Mouse (Mus musculus) left cerebral cortex, postnatal 25 days (tissue): Measurements from ENCODE around the gene Manba. TPM values are rescaled to one million over a fixed set of nuclear protein-coding genes. Genes with fewer than 3 reads are reported as not detected.
A peak's percentile ranks its signal among the peaks of the same experiment; 100 is the strongest.
"Not testable (repeated sequence)": the region's sequence is repeated elsewhere in the genome, so short reads cannot be mapped to it uniquely, and the experiment has no call there.

ENCODE experiments used
- DNase-seq, 2 experiments: peaks; one replicate each; pipeline ENCODE4 v3.0.0; 2022; ENCODE audit warnings: low spot score in 2 of 2, mixed read lengths in 1 of 2
- intact Hi-C: fragments of 180-260 bp; cut with DNase I; formaldehyde crosslinking; loops from one replicate; pipeline ENCODE4 v1.15.1; 2025
- total RNA-seq, 2 experiments: library from RNA; stranded (reverse); gene quantifications; 2 replicates each; pipeline ENCODE4 v1.2.3; 2021

The Manba gene
- total RNA-seq, 2 experiments from 2014 or later: 7.2 to 7.9 TPM

DNA sequence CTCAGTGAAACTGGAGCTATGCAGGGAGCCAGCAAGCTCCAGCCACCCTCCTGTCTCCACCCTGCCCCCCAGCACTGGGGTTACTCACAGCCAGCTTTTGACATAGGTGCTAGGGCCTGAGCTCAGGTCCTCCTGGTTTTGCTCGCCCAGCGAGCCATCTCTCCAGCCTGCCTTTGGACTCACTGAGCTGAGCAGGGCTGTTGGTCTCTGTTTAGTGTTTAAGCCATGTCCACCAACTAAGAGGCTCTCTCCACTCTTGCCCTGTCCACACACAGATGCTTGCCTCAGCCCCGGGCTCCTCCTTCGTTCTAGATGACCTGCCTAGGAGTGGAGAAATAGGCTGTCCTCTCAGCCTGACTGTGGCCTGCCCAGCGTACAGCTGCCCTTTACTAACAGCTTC lies 33.5 kb downstream of the Manba start:
- no peak for DNase-seq
- intact Hi-C loops: no loop called here

DNA sequence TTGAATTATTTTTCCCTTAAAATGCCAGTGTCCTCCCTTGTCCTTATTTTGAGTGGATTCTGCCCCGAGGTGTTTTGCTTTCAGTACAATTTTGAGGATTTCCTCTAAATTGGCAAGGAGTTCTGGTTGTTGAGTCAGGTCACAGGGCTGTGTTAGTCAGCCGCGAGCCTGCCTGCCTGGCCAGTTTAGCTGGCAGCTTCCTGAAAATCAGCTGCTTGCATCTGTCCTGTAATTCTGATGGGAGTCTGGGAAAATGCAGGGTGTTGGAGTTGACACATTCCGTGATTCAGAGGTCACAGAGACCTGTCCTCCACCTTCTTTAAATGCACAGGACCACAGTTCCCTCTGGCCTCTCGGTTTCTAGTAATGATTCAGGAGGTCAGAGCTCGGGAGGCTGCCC lies 34.2 kb downstream of the Manba start:
- intact Hi-C loops: no loop called here
- DNase-seq: no peak

DNA sequence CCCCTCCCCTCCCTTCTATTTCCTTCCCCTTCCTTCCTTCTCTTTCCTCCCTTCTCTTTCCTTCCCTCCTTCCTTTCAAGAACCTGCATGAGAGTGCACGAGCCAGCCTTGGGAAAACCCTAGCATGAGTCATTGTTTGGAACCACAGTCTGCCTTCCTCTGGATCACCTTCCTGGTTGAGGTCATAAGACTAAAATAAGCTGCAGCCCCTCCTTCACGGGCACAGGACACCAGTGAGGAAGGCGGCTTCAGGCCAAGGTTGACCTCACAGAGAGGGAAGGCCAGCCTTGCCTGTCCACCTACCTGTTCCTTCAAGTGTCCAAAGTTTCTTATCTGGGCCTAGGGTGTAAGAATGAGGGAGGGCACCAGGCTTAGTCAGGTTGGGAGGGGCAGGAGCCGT lies 36.6 kb downstream of the Manba start:
- no peak for DNase-seq
- intact Hi-C loops: loop anchor here (5.0 kb wide), 1 partner anchor 35 kb away; the partner anchor contains the start of gene Manba

DNA sequence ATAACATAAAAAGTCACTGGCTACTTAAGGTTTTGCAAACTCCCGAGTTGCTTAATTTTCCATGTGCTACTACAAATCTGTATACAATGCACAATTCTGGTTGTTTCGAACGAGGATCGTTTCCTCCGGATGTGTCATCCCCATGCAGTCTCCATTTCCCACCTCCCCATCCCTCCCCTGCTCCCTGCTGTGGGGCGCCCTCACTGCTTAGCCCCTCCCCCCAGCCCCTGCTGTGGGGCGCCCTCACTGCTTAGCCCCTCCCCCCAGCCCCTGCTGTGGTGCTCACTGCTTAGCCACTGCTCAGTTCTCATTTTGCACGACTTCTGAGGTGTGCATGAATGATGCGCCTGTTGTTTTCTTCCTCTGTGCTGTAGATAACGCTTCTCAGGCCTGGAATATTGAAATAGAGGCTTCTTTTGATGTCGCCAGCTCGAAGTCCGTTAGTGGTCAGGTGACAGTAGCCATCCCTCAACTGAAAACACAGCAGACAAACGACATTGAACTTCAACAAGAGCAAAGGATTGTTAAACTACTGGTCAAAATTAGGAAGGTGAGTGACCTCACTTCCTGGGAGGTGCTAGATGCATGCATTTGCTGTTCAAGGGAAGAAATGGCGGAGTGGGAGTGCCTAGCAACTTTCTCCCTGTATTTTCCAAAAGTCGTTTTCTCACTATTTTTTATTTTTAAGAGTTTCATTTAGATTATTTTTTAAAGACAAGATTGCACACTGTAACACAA lies 37.4 kb downstream of the Manba start:
- intact Hi-C loops: loop anchor here (5.0 kb wide), 1 partner anchor 35 kb away; the partner anchor contains the start of gene Manba
- no peak for DNase-seq

DNA sequence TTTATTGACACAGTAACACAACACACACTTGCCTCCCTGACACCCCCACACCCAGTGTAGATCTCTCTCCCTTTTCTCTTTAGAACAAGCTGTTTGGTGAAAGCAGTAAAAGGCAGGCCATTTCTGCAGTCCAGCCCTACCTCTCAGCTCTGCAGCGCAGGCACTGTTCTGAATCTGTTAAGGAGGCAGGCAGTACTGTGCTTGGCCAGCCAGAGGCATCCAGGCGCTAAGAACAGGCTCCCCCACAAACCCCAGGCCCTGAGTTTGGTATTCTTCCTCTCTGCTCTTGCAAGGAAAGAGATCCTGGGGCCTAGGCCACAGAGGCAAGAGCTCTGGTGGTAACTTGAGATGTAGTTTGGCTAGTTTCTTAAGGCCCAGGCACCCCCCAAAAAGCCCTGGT lies 39.5 kb downstream of the Manba start:
- intact Hi-C loops: loop anchor here (5.0 kb wide), 1 partner anchor 38 kb away; the partner anchor contains the start of gene Manba
- DNase-seq: not testable (repeated sequence)

DNA sequence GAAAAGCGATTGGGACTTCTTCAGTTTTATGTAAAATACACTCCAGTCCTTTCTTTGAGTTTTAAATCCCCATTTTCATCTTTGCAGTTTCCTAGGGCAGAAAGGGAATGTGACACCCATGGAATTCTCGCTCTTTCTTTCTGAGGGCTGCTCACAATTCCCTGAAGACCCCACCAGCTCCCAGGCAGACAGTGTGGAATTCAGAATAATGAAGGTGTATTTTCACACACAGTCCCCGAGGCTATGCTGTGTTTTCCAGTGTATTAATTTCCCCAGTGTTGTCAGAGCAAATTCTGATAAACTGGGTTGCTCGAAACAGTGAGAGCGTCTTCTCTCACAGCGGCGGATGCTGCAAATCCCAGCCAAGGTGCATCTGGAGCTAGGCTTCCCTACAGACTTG lies 44.3 kb downstream of the Manba start:
- DNase-seq: no peak
- intact Hi-C loops: loop anchor here (10.0 kb wide), 1 partner anchor 245 kb away; the partner anchor contains the start of gene Bdh2

DNA sequence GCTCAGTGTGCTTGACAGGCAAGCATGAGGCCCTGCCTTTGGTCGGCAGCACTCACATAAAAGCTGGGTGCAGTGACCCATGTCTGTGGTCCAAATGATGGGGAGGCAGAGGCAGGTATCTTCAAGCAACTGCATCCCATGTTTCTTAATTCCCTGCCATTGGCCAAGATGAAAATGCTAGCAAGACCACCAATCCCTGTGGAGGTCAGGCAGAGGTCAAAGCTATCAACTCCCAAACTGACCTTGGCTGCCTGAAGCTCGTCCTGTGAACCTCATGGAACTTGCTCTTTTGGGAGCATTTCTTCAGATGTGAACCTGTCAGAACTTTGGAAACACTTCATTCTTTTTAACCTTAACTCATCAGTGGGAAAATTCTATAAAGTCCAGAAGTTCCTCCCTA lies 46.4 kb downstream of the Manba start:
- DNase-seq: no peak
- intact Hi-C loops: loop anchor here (10.0 kb wide), 1 partner anchor 247 kb away; the partner anchor contains the start of gene Bdh2

DNA sequence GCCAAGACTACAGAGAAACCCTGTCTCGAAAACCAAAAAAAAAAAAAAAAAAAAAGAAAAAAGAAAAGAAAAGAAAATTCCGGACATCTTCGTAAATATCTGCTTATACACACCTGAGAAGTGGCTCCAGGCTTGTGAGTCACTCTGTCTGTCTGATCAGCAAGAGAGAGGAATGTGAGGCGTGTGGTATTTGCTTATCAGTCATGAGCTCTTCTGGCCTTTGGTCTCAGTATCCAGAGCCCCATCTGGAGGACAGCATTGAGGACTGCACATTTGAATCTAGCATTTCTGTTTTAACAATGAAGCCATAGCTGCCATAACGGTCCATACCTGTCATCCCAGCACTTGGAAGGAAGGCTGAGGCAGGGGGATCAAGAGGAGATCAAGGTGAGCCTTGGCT lies 48.7 kb downstream of the Manba start:
- intact Hi-C loops: loop anchor here (10.0 kb wide), 1 partner anchor 249 kb away; the partner anchor contains the start of gene Bdh2
- DNase-seq: peak in 1 of 2 experiments; percentile 7

DNA sequence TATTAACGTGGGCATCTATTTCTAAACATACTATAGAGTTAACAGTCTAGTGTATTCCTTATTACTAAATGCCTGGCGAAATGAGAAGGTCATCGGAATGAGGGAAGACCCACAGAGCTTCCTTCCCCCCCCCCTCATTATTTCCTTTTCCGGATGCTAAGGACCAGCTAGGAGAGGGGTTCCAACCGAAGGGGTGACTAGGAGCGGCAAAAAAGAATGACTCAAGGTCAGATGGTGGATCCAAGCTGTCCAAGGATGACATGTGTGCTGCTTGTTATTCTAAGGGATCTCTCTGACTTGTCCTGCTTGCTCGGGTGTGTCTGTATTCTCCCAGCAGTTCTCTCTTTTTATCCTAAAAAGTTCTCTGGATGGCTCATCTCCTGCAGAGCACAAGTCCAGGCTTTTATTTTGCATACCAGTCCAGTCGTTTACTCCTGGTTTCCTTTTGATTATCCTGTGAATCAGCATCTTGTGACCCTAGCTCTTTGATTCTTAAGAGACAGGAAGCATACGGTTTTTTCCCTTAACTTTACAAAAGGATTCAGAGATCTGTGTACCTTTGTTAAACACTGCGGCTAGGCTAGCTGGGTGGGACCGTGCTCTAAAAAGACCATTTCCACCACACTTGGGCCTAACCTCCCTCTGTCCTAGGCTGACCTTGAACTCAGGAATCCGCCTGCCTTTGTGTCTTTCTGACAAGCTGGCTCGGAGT lies 61.0 kb downstream of the Manba start:
- no peak for DNase-seq
- intact Hi-C loops: no loop called here

DNA sequence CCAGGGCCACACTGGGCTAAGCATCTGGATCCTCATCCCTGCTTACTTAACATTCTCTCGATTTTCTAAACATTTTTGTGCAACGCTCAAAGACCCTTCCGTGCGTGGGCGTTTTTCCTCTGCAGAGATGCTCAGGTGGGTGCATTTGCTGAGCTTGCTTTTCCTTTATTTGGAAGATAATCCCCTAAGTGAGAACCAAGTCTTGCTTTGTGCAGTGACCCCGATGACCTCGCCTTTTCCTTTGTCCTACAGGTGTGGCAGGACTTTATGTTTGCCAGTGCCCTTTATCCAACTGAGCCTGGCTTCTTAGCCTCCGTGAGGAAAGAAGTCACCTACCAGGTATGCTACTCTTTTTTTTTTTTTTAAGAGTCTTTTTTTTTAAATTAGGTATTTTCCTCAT lies 61.9 kb downstream of the Manba start:
- DNase-seq: no peak
- intact Hi-C loops: no loop called here

DNA sequence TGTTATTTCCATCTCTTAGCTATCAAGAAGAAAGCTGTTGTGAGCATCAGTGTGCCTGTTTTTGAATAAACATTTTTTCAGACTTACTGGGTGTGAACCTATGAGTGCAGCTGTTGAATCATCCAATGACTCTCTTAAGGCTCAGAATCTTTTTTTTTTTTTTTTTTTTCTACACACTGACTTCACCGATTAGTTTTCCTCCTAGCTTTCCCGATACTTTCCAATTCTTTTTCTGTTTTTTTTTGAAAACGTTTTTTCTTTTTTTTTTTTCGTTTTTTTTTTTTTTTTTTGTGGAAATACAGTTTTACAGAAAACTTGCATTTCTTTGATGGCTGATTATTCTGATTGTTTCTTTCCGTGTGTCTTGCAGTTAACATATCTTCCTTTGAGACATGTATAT lies 67.5 kb downstream of the Manba start:
- DNase-seq: no peak
- intact Hi-C loops: no loop called here

DNA sequence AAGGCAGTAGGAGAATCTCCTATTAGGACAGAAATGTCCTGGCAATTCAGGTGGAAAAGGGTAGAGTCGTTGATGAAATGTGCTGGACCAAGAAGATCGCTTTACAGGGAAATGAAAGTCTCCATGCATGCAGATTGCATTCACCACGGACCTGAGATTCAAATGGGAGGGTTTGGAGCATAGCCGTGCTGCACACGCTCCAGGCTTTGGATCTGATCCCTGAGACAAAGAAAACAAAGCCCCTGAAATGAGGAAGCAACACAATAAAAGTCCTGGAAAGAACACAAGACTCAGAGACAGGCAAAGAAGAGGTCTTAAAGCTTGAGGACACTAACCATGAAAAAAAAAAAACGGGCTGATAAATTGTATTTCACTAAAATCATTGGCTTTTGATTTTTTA lies 69.8 kb downstream of the Manba start:
- DNase-seq: no peak
- intact Hi-C loops: loop anchor here (5.0 kb wide), 1 partner anchor 172 kb away; no protein-coding TSS in a partner anchor

DNA sequence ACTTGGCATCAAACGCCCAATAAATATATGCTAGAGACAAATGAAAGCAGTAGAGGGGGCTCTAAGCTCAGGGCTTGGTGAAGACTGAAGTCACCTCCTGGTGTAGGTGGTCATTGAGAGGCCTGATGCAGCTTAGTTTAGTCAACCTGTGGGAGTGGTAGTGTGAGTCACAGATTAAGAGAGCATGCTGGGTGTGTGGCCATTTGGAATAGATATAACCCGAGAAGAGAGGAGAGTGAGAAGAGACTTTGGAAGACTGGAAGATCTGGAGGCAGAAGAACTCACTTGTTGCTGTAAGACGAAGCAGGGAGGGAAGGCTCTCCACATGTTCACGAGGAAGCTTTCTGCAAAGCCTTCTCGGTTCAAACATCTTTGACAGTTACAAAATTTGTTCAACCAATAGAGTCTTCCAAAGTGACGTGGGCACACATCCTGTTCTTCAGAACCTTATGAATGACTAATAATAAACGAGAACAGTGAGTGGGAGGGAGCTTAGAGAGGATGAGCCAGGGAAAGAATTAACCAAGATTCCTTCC lies 70.7 kb downstream of the Manba start:
- intact Hi-C loops: loop anchor here (5.0 kb wide), 1 partner anchor 171 kb away; no protein-coding TSS in a partner anchor
- DNase-seq: peak; percentile 17 to 76

DNA sequence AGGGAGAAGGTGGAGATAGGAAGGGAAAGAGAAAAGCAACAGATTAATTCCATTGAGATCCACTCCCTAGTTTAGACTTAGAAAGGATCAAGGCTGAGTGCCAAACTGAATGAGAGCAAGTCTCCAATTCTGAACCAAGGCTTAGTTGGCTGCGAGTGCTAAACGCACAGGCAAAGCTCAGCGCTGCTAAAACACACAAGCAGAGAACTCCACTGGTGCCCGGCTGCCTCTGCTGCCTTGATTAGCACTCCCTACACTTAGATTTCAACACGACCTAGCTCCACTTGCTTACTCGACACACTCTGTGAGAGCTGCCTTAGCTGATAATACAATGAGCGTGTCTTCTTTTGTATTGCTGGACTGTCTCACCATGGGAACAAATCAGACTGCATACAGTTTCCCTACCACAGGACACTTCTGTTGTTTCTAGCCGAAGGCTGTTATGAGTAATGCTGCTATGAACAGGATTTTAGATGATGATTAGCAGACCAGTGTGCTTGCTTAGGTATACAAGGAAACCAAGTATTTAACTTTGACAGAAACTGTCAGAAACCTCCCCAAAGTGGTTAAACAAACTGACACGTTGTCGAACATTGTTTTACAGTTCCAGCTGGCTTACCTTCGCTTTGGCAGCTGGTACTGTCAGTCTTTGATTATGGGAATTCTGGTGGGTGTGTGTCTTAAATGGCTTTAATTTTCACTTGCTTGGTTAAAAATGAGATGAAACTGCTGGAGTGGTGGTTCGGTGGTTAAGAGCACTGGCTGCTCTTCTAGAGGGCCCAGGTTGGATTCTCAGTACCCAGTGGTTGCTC lies 71.6 kb downstream of the Manba start:
- DNase-seq: peak; percentile 23 to 52
- intact Hi-C loops: loop anchor here (5.0 kb wide), 1 partner anchor 170 kb away; no protein-coding TSS in a partner anchor

DNA sequence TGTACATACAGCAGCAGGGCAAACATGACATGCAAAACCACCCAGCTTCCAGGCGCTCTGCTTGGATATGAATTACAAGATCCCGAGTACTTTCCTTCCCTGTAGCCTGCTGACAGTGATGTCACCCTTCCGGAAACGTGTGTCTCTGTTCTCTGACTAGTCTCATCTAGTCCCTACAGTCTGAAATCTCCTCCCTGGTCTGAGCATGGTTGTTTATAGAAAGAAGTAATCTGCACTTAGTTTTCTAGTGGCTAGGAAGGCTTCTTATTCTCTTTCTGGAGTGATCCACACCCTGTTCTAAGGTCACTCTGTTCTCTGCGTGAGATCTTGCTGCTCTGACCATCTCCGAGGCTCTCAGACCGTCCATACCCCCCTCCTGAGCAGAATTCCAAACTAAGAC lies 76.6 kb downstream of the Manba start:
- no peak for DNase-seq
- intact Hi-C loops: no loop called here

DNA sequence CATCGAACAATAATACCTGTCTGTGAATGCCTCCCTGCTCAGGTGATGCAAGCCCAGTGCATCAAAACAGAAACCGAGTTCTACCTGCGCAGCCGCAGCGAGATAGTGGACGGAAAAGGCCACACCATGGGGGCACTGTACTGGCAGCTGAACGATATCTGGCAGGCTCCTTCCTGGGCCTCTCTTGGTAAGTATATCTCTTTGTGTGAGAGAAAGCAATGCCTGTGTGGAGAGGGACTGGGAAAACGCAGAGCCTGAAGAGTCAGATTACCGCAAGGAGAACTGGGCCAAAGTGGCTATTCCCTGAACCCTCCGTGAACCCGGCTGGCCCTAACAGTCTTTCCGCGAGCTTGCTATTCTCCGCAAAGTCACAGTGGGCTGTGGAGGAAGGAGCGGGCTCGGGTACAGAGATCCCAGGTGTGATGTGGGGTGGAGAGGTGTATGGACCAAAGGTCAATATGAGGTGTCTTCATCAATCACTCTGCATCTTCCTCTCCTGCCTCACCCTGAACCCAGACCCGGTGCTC lies 77.8 kb downstream of the Manba start:
- intact Hi-C loops: no loop called here
- DNase-seq: no peak

DNA sequence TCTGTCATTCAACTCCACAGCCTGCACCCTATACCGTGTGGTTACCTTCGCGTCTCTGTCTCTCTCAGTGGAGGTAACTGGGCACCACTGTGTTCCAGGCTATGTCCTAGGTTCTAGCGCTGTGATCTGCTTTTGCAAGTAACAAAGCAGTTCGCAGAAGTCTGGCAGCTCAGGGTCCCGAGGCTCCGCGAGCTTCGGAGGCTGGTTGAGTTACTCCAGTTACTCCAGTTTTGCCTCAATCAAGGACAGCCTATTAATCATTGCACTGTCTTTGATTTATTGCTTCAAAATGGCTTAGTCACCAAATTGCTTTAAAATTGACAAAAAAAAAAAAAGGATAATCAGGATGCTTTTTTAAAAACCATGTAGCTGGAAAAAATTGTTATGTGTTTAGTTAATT lies 79.3 kb downstream of the Manba start:
- intact Hi-C loops: loop anchor here (5.0 kb wide), 1 partner anchor 148 kb away; no protein-coding TSS in a partner anchor
- no peak for DNase-seq

DNA sequence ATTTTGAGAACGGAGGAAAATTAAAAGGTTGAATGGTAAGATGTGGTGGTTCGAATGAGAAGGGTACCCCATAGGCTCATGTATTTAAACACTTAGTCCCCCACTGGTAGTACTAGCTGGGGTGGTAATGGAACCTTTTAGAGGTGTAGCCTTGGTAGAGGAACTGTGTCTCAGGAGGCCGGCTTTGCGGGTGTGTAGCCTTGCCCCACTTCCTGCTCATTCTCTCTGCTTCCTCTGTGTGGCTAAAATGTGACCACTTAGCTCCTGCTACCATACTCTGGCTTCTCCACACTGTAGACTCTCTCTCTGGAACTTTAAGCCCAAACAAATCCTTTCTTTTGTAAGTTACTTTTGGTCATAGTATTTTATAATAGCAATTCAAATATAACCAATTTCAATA lies 79.9 kb downstream of the Manba start:
- no peak for DNase-seq
- intact Hi-C loops: loop anchor here (5.0 kb wide), 1 partner anchor 147 kb away; no protein-coding TSS in a partner anchor

DNA sequence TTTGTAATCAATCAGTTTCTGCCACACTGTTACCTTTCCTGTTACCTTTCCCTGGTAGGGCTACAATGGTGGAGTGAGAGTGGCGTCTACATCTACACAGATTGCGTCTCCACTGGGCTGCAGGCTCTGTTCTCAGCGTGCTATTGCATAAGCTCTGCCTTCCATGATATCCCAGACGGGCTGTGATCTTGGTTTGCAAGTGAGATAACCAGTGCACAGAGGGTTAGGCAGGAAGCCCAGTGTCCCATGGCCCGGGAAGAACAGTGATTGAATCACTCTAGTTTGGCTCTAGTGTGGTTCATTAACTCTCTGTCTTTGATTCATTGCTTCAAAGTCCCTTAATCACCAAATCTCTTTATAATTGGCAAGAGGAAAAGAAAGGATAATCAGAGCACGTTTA lies 82.5 kb downstream of the Manba start:
- no peak for DNase-seq
- intact Hi-C loops: loop anchor here (5.0 kb wide), 1 partner anchor 144 kb away; no protein-coding TSS in a partner anchor
